Mouse (Mus musculus) urinary bladder, postnatal 36 days (tissue): ENCODE data around the gene Ccr10.

ENCODE experiments used
- DNase-seq, 2 experiments: peaks; one replicate each; pipeline ENCODE4 v3.0.0; 2022; ENCODE audit warnings: low spot score in 2 of 2, mixed read lengths in 1 of 2

Gene Ccr10

GRCm38 (mm10) chr11:101188166-101188805 is 13.0 kb upstream of the Ccr10 start:
- no peak for DNase-seq

- no peak for DNase-seq
Measured at GRCm38 (mm10) chr11:101187541-101187940, 12.3 kb upstream of the Ccr10 start.

DNA sequence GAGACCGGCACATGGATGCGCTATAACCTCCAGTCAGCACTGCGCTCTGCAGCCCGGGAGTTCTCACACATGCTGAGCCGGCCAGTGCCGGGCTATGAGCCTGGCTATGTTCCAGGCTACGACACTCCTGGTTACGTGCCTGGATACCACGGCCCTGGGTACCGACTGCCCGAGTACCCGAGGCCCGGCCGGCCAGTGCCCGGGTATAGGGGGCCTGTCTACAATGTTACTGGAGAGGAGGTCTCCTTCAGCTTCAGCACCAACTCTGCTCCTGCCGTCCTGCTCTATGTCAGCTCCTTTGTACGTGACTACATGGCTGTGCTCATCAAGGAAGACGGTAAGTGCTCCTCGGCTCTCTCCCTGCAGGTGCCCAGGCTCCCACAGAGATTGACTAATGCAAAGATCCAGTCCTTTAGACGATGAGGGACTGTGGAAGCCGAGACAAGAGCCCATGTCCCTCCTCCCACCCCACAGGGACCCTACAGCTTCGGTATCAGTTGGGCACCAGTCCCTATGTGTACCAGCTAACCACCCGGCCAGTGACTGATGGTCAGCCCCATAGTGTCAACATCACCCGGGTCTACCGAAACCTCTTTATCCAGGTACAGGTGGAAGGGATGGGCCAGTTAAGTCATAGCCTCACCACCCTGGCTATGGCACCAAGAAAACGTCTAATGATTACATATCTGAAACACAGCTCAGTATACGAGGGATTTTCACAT is 11.4 kb upstream of the Ccr10 start:
- DNase-seq = no peak

GRCm38 (mm10) chr11:101185441-101185840 is 10.2 kb upstream of the Ccr10 start:
- no peak for DNase-seq

GRCm38 (mm10) chr11:101184984-101185383 is 9.7 kb upstream of the Ccr10 start:
- no peak for DNase-seq

DNA sequence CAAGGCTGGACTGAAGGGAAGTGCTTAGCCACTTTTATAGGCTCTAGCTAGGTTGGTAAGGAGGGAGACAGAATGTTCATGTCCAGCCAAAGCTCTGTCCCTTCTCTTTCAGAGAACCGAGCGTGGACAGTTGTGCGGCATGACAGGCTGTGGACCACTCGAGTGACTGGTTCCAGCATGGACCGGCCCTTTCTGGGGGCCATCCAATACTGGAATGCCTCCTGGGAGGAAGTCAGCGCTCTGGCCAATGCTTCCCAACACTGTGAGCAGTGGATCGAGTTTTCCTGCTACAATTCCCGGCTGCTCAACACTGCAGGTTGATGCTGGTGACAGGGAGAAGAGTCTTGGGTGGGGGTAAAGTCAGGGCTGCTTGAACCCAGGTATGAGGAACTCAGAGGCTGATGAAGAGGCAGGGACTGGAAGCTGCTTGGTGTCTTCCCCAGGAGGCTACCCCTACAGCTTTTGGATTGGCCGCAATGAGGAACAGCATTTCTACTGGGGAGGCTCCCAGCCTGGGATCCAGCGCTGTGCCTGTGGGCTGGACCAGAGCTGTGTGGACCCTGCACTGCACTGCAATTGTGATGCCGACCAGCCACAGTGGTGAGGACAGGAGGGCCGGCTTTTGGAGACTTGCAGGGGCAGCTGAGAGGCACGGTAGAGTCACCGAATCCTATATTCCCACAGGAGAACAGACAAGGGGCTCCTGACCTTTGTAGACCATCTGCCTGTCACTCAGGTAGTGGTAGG is 7.7 kb upstream of the Ccr10 start:
- no peak for DNase-seq

- DNase-seq = no peak
Measured at GRCm38 (mm10) chr11:101181961-101182360, 6.7 kb upstream of the Ccr10 start.

DNA sequence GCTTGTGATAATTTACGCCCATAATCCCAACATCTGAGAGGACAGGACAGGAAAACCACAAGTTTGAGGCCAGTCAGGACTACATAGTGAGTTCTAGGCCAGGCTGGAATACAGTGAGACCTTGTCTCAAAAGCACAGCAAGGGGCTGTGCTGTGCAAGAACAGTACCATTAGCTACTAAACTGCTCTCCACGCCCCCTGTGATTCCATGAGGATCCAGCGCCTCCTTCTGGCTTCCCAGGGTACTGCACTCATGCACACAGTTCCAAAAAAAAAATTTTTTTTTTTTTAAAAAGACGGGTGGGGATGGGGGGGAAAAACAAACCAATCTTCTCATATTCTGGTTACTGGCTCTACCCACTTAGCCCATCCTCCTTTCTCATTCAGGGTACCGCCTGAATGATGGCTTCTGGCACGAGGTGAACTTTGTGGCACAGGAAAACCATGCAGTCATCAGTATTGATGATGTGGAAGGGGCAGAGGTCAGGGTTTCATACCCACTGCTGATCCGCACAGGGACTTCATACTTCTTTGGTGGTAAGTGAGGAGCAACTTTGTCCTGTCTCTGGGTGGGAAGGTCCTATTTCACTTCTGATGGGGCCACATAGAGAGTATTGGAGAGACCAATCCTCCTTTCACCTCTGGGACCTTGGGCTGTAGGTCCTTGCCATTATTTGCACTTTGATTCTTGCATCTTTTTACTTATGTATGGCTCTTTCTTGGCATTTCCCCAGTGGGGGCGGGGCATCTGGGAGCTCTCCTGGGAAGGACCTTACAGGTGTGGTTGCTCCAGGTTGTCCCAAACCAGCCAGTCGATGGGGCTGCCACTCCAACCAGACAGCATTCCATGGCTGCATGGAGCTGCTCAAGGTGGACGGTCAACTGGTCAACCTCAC is 5.8 kb upstream of the Ccr10 start:
- DNase-seq = peak in 1 of 2 experiments; percentile 59

DNA sequence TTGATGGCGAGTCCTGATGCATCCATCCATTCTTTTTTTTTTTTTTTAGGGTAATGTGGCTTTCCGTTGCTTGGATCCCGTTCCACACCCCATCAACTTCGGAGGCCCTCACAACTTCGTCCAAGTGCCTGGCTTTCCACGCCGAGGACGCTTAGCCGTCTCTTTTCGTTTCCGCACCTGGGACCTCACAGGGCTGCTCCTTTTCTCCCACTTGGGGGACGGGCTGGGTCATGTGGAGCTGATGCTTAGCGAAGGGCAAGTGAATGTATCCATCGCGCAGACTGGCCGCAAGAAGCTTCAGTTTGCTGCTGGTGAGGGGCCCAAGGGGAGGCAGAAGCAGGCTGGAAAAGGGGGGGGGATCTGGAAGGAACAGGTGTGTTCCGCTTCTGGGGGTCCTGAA is 5.0 kb upstream of the Ccr10 start:
- no peak for DNase-seq

DNA sequence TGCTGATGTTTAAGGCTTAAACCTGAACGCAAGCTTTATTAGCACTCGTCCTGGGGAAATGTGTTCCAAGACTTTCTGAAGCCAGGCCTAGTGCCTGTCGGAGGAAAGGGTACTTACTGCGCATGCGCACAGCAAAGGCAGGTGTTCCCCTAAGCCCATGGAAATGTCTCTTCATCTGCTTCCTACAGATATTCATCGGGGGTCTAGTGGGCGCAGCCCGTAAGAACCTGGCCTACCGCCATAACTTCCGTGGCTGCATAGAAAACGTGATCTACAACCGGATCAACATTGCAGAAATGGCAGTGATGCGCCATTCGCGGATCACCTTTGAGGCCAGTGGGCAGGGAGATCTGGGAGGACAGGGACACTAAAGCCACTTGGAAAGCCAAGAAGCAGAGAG is 4.1 kb upstream of the Ccr10 start:
- no peak for DNase-seq

GRCm38 (mm10) chr11:101178061-101179058 is 3.1 kb upstream of the Ccr10 start:
- DNase-seq = no peak

DNA sequence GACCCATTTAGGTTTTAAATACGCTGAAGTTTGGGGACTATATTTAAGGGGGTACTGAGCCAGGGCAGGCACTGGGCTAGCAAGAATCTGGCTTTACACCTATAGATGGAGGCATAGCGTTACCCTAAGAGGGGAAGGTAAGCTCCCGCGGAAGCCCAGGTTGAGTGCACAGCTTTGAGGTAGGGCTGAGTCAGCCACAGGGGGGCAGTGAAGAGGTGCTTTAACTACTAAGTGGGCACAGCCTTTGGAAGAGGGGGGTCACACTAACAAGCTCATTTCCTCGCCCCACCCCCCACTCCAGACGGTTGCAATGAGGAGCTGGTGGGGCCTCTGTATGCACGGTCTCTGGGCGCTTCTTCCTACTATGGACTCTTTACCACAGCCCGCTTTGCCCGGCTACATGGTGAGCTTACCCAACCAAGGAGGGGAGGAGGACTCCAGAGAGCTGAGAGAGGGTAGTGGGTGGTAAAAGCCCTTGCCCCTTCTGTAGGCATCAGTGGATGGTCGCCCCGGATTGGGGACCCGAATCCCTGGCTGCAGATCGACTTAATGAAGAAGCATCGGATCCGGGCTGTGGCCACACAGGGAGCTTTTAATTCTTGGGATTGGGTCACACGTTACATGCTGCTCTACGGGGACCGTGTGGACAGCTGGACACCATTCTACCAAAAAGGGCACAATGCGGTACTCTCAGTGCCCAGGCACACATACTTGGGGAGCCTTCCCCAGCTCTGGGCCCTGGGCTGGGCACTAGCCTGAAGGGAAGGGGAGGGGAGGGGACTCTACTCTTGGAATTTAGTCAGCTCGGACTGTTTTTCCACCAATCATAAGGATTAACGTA is 1.9 kb upstream of the Ccr10 start:
- no peak for DNase-seq

GRCm38 (mm10) chr11:101176117-101176691 is 961 bp upstream of the Ccr10 start:
- no peak for DNase-seq

- DNase-seq = no peak
Measured at GRCm38 (mm10) chr11:101175636-101176116, 433 bp upstream of the Ccr10 start.

GRCm38 (mm10) chr11:101174389-101174745 is 876 bp downstream of the Ccr10 start:
- DNase-seq = no peak

- peak; percentile 72 to 82 for DNase-seq
Measured at GRCm38 (mm10) chr11:101173631-101174388, 1.4 kb downstream of the Ccr10 start.

DNA sequence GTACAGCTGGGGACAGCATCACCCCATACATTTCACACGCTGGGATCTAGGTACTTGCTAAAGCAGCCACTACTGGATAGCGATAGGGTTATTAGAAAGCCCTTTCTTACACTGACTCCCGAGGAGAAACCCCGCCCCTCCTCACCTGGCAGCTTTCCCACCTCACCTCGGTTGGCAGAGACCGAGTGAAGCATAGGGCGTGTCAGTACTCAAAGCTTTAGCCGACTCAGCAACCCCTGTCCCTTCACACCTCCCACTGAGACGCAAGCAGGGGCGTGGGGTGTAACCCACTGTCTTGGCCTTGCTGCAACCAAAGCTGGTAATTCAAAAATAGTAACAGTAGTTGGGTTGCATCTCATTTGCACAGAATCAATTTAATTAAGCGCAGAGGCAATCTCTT is 2.1 kb downstream of the Ccr10 start:
- DNase-seq = peak in 1 of 2 experiments; percentile 76

DNA sequence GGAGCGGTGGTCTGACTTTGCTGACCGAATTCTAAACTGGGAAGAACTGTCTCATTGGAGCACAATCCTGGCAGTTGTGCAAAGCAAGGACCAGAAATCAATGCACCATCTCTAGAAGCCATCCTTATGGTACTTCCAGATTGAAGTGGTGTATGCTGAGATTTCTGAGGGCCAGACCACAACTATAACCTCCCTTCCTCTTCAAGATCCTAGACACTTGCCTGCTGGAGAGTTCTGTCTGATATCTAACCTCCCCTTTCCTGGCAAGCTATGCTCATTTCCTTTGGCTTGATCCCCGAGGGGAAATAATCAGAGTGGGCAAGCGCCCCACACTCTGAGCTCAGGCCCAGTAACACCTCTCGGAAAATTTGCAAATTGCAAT is 2.8 kb downstream of the Ccr10 start:
- DNase-seq = no peak
